Comparison of ENCODE assay signal across 25 mouse cellular contexts in the genomic region with DNA sequence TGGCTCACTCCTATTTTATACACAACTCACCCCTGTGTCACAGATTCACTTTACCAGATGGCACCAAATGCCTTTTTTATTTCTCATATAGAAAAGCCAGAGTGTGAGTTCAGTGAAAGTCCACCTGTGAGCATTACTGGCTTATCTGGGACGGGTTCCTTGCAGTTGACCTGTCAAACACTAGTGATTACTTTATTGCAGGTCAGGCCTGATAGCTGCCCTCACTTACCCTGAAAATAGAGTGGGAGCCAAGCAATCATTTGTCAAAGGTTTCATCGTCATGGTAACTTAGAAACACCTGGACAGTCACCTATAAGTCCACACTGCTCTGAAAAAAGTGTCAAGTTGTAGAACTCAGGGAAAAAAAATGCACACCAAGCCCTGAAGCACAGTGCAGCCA. TPM values are rescaled to one million over a fixed set of nuclear protein-coding genes. Genes with fewer than 3 reads are reported as not detected.
DNase-seq lines count a peak whose midpoint lies in the region; ATAC-seq and TF ChIP-seq lines count a peak whose summit lies in the region.
"Had no signal": no experiment of that assay in that cellular context is flagged by ENCODE, and none has a peak within 500 bp of the region (broad histone marks: within the 10 kb centered on the region; RNA-seq: fewer than 3 reads in every experiment).

No protein-coding gene starts in this region.

- peak; percentile 91 for DNase-seq in liver, adult 2 months (ENCODE audit: extremely low read depth, low read depth, low spot score)
- DNase-seq in liver, result no peak
- peak; percentile 40 for DNase-seq in yolk sac, embryonic 10.5 days (ENCODE audit: low spot score)
- no peak for DNase-seq in spleen, postnatal 36 days (ENCODE audit: low spot score in 2 of 2)
- DNase-seq: adrenal gland, adult 2 months; adrenal gland, adult 8-10 months; adrenal gland, postnatal 10 days; adrenal gland, postnatal 14 days; adrenal gland, postnatal 25 days; adrenal gland, postnatal 36 days; B cell, adult 2 months; cerebellum, adult 11 months; cerebellum, adult 11-12 months had no signal

- 0 out of 2 replicates have a peak, but pooled peaks cover 6% of the 10 kb centered on the region for H3K27me3 ChIP-seq in intestine, embryonic 16.5 days (replicated peaks; ENCODE audit: control insufficient read depth, insufficient read depth, low read length)
- H3K27me3 ChIP-seq in intestine, postnatal 0 days (replicated peaks; ENCODE audit: control insufficient read depth, insufficient read depth, low read length), result peaks cover 15% of the 10 kb centered on the region; the same call in 1 of the 2 replicates
- no peaks in the 10 kb centered on the region for H3K27me3 ChIP-seq in liver, adult 2 months (ENCODE audit: control insufficient read depth, insufficient read depth, low read length)
- no peaks in the 10 kb centered on the region for H3K27me3 ChIP-seq in small intestine, adult 2 months (ENCODE audit: control insufficient read depth, insufficient read depth, low read length)
- no peaks in the 10 kb centered on the region for H3K27me3 ChIP-seq in forebrain, embryonic 12.5 days
- H3K27me3 ChIP-seq: CH12.LX, Patski had no signal

- WGBS in intestine, embryonic 16.5 days, result 47% methylated on average over 2 of the region's 2 CpGs
- WGBS in intestine, postnatal 0 days, result 33% methylated on average over 2 of the region's 2 CpGs
- 26% methylated on average over 2 of the region's 2 CpGs for WGBS in liver, adult 2 months
- WGBS in small intestine, adult 2 months, result 27% methylated on average over 2 of the region's 2 CpGs
- 91% methylated on average over 2 of the region's 2 CpGs for WGBS in forebrain, embryonic 12.5 days

- no peaks in the 10 kb centered on the region for H3K9me3 ChIP-seq in intestine, embryonic 16.5 days (ENCODE audit: control insufficient read depth, low read length)
- H3K9me3 ChIP-seq in intestine, postnatal 0 days (ENCODE audit: control insufficient read depth), result no peaks in the 10 kb centered on the region
- H3K9me3 ChIP-seq in forebrain, embryonic 12.5 days, result no peaks in the 10 kb centered on the region
- H3K9me3 ChIP-seq: G1E had no signal

- no peak for TF ChIP-seq POLR2A in liver, adult 2 months (IDR thresholded peaks at IDR 0.05; ENCODE audit: extremely low read depth, insufficient read depth, low read length)
- TF ChIP-seq POLR2A in small intestine, adult 2 months (IDR thresholded peaks at IDR 0.05; ENCODE audit: low read depth, low read length), result no peak

- H3K79me2 ChIP-seq in liver, adult 2 months (ENCODE audit: control insufficient read depth, insufficient read depth, low read length), result peaks cover 8% of the 10 kb centered on the region; the same call in 1 of the 2 replicates

- TF ChIP-seq CTCF in intestine, postnatal 0 days (IDR thresholded peaks at IDR 0.05; ENCODE audit: low read depth), result no peak
- no peak for TF ChIP-seq CTCF in liver, adult 2 months (IDR thresholded peaks at IDR 0.05; ENCODE audit: low read depth, low read length)
- no peak for TF ChIP-seq CTCF in small intestine, adult 2 months (IDR thresholded peaks at IDR 0.05; ENCODE audit: extremely low read depth, insufficient read length, insufficient replicate concordance, low read depth, low read length)

- H3K9ac ChIP-seq in intestine, embryonic 16.5 days (ENCODE audit: low read depth, low read length), result no peak overlapping the region
- no peak overlapping the region for H3K9ac ChIP-seq in intestine, postnatal 0 days (ENCODE audit: low read depth, low read length)
- H3K9ac ChIP-seq in liver, adult 2 months (ENCODE audit: low read depth, low read length), result no peak overlapping the region
- no peak overlapping the region for H3K9ac ChIP-seq in forebrain, embryonic 12.5 days

- H3K4me2 ChIP-seq in intestine, embryonic 16.5 days (ENCODE audit: low read depth, low read length), result no peak overlapping the region
- H3K4me2 ChIP-seq in intestine, postnatal 0 days (replicated peaks; ENCODE audit: low read depth), result no peak overlapping the region
- no peak overlapping the region for H3K4me2 ChIP-seq in forebrain, embryonic 12.5 days

- no peak overlapping the region for H3K4me3 ChIP-seq in intestine, embryonic 16.5 days (ENCODE audit: low read length)
- H3K4me3 ChIP-seq in intestine, postnatal 0 days (ENCODE audit: low read depth, low read length), result no peak overlapping the region
- no peak overlapping the region for H3K4me3 ChIP-seq in liver, adult 2 months (ENCODE audit: insufficient read depth, low read depth, low read length)
- H3K4me3 ChIP-seq in small intestine, adult 2 months (ENCODE audit: low read depth, low read length), result no peak overlapping the region
- no peak overlapping the region for H3K4me3 ChIP-seq in forebrain, embryonic 12.5 days (replicated peaks)

- peaks cover 14% of the 10 kb centered on the region for H3K4me1 ChIP-seq in intestine, embryonic 16.5 days (ENCODE audit: control insufficient read depth, insufficient read depth, low read length)
- H3K4me1 ChIP-seq in intestine, postnatal 0 days (replicated peaks; ENCODE audit: control insufficient read depth, insufficient read depth, low read length), result 0 out of 2 replicates have a peak, but pooled peaks cover 3% of the 10 kb centered on the region
- H3K4me1 ChIP-seq in liver, adult 2 months (ENCODE audit: control insufficient read depth, insufficient read depth, low read length), result peaks cover 22% of the 10 kb centered on the region
- peaks cover 27% of the 10 kb centered on the region; the same call in 1 of the 2 replicates for H3K4me1 ChIP-seq in small intestine, adult 2 months (ENCODE audit: control insufficient read depth, insufficient read depth, insufficient read length, low read length)
- H3K4me1 ChIP-seq in forebrain, embryonic 12.5 days, result peaks cover 27% of the 10 kb centered on the region

- H3K36me3 ChIP-seq in intestine, embryonic 16.5 days (ENCODE audit: control insufficient read depth, insufficient read depth, low read length), result no peaks in the 10 kb centered on the region
- no peaks in the 10 kb centered on the region for H3K36me3 ChIP-seq in intestine, postnatal 0 days (ENCODE audit: control insufficient read depth, insufficient read depth)
- H3K36me3 ChIP-seq in liver, adult 2 months (ENCODE audit: control insufficient read depth, insufficient read depth, low read length), result no peaks in the 10 kb centered on the region
- H3K36me3 ChIP-seq in small intestine, adult 2 months (ENCODE audit: control insufficient read depth, insufficient read depth, low read length), result no peaks in the 10 kb centered on the region
- H3K36me3 ChIP-seq in forebrain, embryonic 12.5 days (replicated peaks), result no peaks in the 10 kb centered on the region

- ATAC-seq in intestine, embryonic 16.5 days, result peak; percentile 12; the same call in 1 of the 2 replicates
- no peak for ATAC-seq in intestine, postnatal 0 days
- no peak for ATAC-seq in forebrain, embryonic 12.5 days (ENCODE audit: low FRiP score)
- ATAC-seq: activated CD4-positive, CD25-positive, alpha-beta regulatory T cell, adult 4 months; CD4-positive, CD25-positive, alpha-beta regulatory T cell, adult 4 months; Patski had no signal

- H3K27ac ChIP-seq in intestine, embryonic 16.5 days (ENCODE audit: low read length), result no peak overlapping the region
- no peak overlapping the region for H3K27ac ChIP-seq in intestine, postnatal 0 days (ENCODE audit: low read depth, low read length)
- no peak overlapping the region for H3K27ac ChIP-seq in liver, adult 2 months (replicated peaks; ENCODE audit: insufficient read depth, low read depth, low read length)
- peak overlapping the region; percentile 64 for H3K27ac ChIP-seq in small intestine, adult 2 months (ENCODE audit: insufficient read depth, low read depth, low read length)
- no peak overlapping the region for H3K27ac ChIP-seq in forebrain, embryonic 12.5 days

RNA-seq across cellular contexts. Expression of a gene that starts 3.8 kb away (rescaled TPM):
- 8.7 and 10.9 TPM in 2 replicates for polyA plus RNA-seq in intestine, embryonic 16.5 days (2015; fragmentation: Nextera tagmentation; extraction: Ambion mirVana)
- polyA plus RNA-seq in intestine, postnatal 0 days (2015; fragmentation: Nextera tagmentation; extraction: Ambion mirVana), result 4.0 and 4.4 TPM in 2 replicates
- total RNA-seq in liver, adult 2 months (2014; rRNA removed), result 2.6 and 3.4 TPM in 2 replicates
- 6.3 and 9.2 TPM in 2 replicates for polyA plus RNA-seq in liver, adult 2 months (2012; rRNA removed)
- polyA plus RNA-seq in small intestine, adult 2 months (2012; rRNA removed), result 4.9 and 8.3 TPM in 2 replicates
- polyA plus RNA-seq in forebrain, embryonic 12.5 days (2016; fragmentation: Nextera tagmentation; extraction: Ambion mirVana), result 57.1 and 57.4 TPM in 2 replicates

RNA-seq across cellular contexts. Expression of a gene that starts 46.7 kb away (rescaled TPM):
- polyA plus RNA-seq in intestine, embryonic 16.5 days (2015; fragmentation: Nextera tagmentation; extraction: Ambion mirVana), result 11.2 and 13.6 TPM in 2 replicates
- 3.8 and 3.9 TPM in 2 replicates for polyA plus RNA-seq in intestine, postnatal 0 days (2015; fragmentation: Nextera tagmentation; extraction: Ambion mirVana)
- 0.13 TPM in 1 of 2 replicates, not detected in the other for total RNA-seq in liver, adult 2 months (2014; rRNA removed)
- 0.42 and 0.62 TPM in 2 replicates for polyA plus RNA-seq in liver, adult 2 months (2012; rRNA removed)
- 3.6 and 5.3 TPM in 2 replicates for polyA plus RNA-seq in small intestine, adult 2 months (2012; rRNA removed)
- polyA plus RNA-seq in forebrain, embryonic 12.5 days (2016; fragmentation: Nextera tagmentation; extraction: Ambion mirVana), result 35.7 and 37.0 TPM in 2 replicates

RNA-seq across cellular contexts. Expression of a gene that starts 47.2 kb away (rescaled TPM):
- not detected in 2 replicates for polyA plus RNA-seq in intestine, embryonic 16.5 days (2015; fragmentation: Nextera tagmentation; extraction: Ambion mirVana)
- not detected in 2 replicates for polyA plus RNA-seq in intestine, postnatal 0 days (2015; fragmentation: Nextera tagmentation; extraction: Ambion mirVana)
- total RNA-seq in liver, adult 2 months (2014; rRNA removed), result not detected in 2 replicates
- polyA plus RNA-seq in liver, adult 2 months (2012; rRNA removed), result not detected in 2 replicates
- polyA plus RNA-seq in small intestine, adult 2 months (2012; rRNA removed), result not detected in 2 replicates
- polyA plus RNA-seq in forebrain, embryonic 12.5 days (2016; fragmentation: Nextera tagmentation; extraction: Ambion mirVana), result 0.27 and 0.32 TPM in 2 replicates
- total RNA-seq: adrenal gland, adult 18-20 months; adrenal gland, adult 2 months; adrenal gland, adult 8-10 months; adrenal gland, postnatal 10 days; adrenal gland, postnatal 14 days; adrenal gland, postnatal 25 days; adrenal gland, postnatal 36 days; adrenal gland, postnatal 4 days; G1E had no signal
- polyA plus RNA-seq: activated CD4-positive, CD25-positive, alpha-beta regulatory T cell, adult 4 months; adrenal gland, adult 2 months; brain, embryonic 14.5 days; CD4-positive, CD25-positive, alpha-beta regulatory T cell, adult 4 months had no signal

RNA-seq across cellular contexts. Expression of a gene that starts 53.7 kb away (rescaled TPM):
- 12.0 and 12.6 TPM in 2 replicates for polyA plus RNA-seq in intestine, embryonic 16.5 days (2015; fragmentation: Nextera tagmentation; extraction: Ambion mirVana)
- 8.8 and 9.7 TPM in 2 replicates for polyA plus RNA-seq in intestine, postnatal 0 days (2015; fragmentation: Nextera tagmentation; extraction: Ambion mirVana)
- 4.1 and 5.4 TPM in 2 replicates for total RNA-seq in liver, adult 2 months (2014; rRNA removed)
- 8.1 and 8.6 TPM in 2 replicates for polyA plus RNA-seq in liver, adult 2 months (2012; rRNA removed)
- polyA plus RNA-seq in small intestine, adult 2 months (2012; rRNA removed), result 5.1 and 7.2 TPM in 2 replicates
- 28.9 and 32.5 TPM in 2 replicates for polyA plus RNA-seq in forebrain, embryonic 12.5 days (2016; fragmentation: Nextera tagmentation; extraction: Ambion mirVana)

RNA-seq across cellular contexts. Expression of a gene that starts 53.8 kb away (rescaled TPM):
- 53.0 and 55.0 TPM in 2 replicates for polyA plus RNA-seq in intestine, embryonic 16.5 days (2015; fragmentation: Nextera tagmentation; extraction: Ambion mirVana)
- 35.4 and 35.5 TPM in 2 replicates for polyA plus RNA-seq in intestine, postnatal 0 days (2015; fragmentation: Nextera tagmentation; extraction: Ambion mirVana)
- 1.5 and 3.2 TPM in 2 replicates for total RNA-seq in liver, adult 2 months (2014; rRNA removed)
- polyA plus RNA-seq in liver, adult 2 months (2012; rRNA removed), result 18.3 and 22.8 TPM in 2 replicates
- 10.5 and 20.6 TPM in 2 replicates for polyA plus RNA-seq in small intestine, adult 2 months (2012; rRNA removed)
- polyA plus RNA-seq in forebrain, embryonic 12.5 days (2016; fragmentation: Nextera tagmentation; extraction: Ambion mirVana), result 83.0 and 88.7 TPM in 2 replicates

Comparison
In these comparisons a context has a peak if more than half of its experiments do, and no peak if none do; other contexts are left out.
1. DNase-seq: peak in liver, adult 2 months (single experiment) and yolk sac, embryonic 10.5 days (single experiment); none in liver (single experiment) and spleen, postnatal 36 days (0 of 2).